Mouse (Mus musculus) mesoderm, embryonic 11.5 days (tissue): ENCODE data around the gene Plagl1.
"Not testable (repeated sequence)": the region's sequence is repeated elsewhere in the genome, so short reads cannot be mapped to it uniquely, and the experiment has no call there.

Source experiments
- DNase-seq: peaks from one replicate; pipeline ENCODE4 v3.0.0-alpha.2; 2012; ENCODE audit warnings: low read depth, low spot score

Plagl1 gene

DNA sequence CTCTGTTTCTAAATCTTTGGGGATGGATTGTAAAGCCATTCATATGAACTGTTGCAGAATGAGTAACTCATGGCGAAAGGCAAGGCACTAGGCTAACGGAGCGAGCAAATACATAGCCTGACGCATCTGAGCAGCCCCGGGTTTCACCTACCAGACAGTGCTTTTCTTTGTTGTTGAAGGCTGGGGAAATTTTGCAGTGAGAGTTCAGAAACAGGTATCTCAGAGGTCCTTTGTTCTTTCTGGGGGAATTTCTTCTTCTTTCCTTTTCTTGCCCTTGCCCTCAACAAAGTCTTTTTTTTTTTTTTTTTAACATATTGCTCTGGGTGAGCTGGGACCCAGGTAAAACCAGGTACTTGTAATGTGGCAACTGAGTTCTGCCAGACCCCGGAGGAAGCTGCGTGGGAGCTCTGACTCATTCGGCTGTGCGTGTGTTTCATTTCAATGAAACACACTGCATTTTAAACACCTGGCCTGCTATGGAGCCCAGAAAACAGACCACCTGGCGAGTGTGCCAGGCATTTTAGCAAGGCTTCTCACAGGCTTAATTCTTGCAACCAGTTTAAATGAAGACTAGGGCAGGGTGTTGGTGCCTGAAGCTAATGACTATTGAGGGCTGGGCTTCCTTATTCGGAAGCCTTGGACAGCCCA, at the start of gene Plagl1:
TSS of gene Plagl1 (plus strand) at position 484 of the 648 bp plus-strand sequence.
- DNase-seq: no peak

DNA sequence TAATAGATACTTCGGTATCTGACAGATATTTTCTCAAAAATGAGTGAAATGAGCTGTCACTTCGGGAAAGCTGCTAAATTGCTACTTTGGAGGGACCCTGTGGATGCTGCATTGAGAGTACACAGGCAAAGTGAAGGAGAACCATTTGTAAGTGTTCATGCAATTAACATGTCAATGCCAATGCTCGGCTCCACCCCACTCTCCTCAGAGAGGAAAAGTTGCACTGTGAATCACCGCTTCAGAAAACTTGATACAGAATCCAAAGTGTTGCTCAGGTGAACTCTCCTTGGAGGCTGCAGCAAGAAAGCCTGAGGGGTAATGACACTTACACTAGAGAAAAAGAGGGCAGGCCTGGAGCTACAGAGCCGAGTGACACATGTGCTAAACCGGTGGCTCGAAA, 46.3 kb upstream of the Plagl1 start:
- DNase-seq: no peak

DNA sequence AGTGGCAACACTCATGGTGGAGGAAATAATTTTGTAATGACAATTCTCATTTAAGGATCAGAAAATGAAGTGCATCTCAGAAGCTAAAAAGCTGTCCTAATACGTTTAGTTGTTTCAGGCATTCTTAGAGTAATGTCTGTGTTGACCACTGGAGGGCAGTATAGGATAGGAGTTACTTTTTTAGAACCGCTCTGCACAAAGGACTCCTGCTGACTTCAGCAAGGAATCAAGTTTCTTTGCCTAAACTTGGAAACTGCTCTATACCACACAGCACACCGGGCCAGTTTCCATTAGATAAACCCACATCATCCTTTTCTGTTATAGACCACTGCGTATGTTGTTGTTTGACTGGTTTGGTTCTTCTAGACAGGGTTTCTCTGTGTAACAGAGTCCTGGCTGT, 43.7 kb upstream of the Plagl1 start:
- DNase-seq: peak; percentile 85

DNA sequence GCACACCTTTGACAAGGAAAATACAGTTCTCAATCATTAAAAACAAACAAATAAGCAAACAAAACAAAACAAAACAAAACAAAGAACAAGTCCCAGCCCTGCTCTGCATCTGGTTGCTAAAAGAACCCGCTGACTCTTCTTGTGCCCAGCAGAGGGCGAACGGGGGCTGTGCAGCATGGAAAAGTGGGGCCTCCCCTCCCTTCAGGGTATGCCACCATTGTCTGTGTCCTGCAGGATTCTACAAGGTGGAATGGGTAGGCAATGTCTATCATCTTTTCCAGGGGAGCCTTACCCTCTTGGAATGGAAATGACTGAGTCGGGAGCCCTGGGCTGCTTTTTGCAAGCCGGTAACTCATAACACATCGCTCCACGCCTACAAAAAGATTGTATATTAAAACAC, 41.8 kb upstream of the Plagl1 start:
- peak; percentile 35 for DNase-seq

DNA sequence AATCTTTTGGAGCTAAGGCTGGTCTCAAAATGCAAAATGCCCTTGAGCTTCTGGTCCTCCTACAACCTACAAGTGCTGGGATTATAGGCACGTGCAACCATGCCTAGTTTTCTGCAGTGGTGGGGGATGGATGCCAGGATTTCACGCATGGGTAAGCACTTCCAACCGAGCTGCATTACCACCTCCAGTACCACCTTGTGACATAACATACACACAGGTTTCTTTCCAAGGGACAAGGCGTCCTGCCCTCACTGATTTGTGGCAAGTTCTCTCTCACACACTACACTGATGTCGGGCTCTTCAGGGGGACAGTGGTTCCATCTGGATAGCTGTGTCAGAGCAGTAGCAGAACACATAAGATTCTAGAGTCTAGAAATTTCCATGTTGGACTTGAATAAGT, 41.3 kb upstream of the Plagl1 start:
- DNase-seq: no peak

DNA sequence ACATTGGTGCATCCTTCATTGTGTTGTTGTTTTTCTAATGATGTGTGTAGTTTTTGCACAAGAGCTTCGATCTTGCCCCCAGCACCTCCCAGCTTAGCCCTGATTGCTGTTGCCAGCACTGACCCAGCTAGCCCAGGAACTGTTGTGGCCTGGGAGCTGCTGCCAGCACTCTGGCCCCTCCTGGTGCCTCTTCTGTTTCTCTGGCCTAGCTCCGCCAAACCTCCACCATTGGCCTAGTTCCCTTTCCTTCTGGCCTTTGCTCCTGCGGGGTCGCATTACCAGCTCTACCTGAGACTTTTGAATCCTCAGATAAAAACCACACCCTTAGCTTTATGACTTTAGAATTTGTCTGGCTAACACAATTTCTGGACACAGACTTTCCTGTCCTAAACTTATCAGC, 38.2 kb upstream of the Plagl1 start:
- DNase-seq: no peak

DNA sequence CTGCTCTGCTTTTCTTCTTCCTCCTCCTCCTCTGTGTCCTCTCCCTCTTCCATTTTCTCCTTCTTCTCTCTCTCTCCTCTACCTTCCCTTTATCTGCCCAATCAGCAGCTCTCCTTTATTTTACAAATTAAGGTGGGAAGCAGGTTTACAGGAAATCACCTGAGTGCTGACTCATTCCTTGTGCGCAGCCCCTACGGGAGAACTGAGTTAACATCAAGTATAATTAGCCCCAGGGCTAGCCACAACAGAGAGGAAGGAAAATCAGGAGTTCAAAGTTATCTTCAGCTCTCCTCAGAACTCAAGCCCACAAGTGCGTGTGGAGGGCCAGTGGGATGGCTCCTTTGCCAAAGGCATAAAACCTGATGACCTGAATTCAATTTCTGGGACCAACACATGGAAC, 36.3 kb upstream of the Plagl1 start:
- not testable (repeated sequence) for DNase-seq

DNA sequence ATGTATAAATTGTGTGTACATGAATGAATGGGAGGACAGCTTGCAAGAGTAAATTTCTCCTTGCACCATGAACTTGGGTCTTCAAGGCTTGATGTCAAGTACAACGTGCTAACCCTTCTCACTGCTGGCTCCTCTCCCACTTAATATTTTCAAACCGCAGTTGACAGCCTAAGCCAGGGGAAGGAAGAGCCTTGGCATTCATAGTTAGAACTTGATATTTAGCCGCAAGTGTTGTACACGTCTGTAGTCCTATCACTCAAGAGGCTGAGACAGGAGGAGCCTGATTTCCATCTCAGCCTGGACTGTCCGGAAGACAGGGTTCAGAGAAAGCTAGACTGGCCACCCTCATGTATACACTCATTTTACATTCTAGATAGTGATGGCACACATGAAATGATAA, 32.6 kb upstream of the Plagl1 start:
- no peak for DNase-seq

DNA sequence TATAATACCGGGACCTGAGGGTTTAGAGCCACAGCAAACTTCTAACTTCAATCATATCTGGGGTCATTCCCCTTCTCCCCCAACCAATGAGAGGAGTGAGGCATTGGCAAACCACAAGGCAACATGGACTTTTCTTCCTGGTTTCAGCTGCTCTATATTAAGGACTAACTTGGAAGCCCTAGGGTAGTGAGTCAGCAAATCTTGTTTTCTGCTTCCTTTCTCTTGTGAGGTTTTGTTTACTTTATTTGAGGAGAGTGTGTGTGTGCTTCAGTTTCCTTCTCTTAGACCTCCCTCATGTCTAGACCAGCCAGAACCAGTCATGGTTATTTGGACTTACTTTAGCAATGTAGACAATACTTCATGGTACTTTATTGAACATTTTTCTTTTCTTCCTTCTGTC, 32.1 kb upstream of the Plagl1 start:
- no peak for DNase-seq

DNA sequence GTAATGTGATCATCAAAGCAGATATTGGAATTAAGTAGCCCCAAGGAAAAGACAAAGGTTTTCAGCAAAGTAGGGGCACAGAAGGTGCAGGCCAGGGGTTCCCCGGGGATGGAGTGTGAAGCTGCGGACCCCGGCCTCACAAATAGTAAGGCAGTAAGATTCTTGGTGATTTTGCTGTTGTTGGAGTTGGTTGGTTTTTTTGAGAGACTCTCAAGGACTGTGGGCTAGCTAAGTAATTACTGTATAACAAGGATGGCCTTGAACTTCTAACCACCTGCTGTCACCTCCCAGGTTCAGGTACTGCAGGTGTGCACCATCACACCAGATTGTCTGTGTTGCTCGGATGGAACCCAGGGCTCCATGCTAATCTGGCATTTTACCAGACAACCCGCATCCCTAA, 30.9 kb upstream of the Plagl1 start:
- DNase-seq: no peak

DNA sequence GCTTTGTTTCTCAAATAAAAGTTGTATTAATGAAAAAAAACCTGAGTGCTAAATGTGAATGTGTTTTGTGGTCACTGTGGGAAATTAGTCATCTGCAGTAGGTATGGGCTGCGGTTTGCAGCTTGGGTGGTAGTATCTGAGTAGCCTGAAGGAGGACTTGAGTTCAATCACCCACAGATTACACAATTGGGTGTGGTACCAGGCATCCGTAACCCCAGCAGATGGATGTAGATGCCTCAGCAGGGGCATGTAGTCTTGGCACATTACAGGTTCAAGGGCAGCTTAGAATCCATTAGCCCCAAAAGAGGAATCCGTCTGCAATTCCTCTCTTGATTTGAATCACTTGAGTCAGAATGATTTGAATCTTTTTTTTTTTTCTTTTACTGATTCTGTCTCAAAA, 25.0 kb upstream of the Plagl1 start:
- no peak for DNase-seq

DNA sequence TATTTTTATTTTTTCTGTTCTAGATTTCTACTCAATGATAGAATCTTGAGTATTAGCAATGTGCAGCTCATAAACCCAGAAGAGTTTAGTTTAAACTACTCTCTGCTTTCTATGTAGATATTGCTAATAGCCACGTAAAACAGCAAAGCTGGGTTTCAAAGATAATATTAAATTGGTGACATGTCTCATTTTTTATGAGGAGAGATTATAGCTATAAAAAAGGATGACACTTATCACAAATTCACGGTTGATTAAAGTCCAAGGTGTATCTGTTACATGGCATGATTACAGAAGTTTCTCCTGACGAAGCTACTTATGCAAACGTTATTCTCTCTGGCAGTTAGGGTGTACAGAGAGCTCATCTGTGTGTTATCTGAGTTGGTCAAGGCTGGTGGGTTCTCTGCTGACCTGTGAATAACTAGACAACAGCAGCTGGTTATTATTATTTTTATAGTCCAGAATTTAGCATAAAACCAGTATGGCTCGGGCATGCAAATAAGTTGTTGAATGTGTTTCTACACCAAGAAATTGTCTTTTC, 20.6 kb upstream of the Plagl1 start:
- DNase-seq: no peak

DNA sequence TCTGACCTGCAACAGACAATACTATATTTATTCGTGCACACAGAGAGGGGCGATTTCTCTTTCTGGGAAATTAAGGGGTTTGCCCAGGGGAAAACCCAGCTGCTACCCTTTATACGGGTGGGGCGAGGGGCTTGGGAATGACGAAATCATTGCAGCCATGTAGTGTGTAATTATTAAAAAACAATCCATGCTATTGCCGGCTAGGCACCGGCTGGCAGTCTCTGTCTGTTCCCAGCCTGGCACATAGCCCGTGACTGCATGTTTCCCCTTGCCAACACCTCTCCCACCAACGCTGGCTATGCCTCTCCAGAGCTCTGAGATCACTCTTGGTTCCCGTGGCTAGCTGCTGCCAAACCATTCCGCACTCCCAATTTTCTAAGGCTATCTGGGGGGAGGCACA, 15.6 kb upstream of the Plagl1 start:
- no peak for DNase-seq

DNA sequence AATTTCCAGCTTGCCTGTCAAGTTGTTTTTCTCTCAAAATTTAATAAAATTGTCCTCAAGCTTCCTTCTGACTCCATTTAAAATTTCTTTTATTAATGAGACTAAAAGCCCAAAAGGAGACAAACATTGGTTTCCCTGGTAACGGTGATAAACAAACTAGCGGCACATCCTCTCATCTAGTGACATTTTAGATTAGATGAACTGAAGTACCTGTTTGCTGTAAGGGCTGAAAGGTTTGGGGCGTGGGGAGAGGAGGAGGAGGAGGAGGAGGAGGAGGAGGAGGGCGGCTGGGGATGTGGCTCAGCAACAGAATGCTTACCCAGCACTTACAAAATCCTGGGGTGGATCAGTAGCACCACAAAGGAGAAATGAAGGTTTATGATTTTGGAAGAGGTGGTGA, 12.5 kb upstream of the Plagl1 start:
- no peak for DNase-seq

DNA sequence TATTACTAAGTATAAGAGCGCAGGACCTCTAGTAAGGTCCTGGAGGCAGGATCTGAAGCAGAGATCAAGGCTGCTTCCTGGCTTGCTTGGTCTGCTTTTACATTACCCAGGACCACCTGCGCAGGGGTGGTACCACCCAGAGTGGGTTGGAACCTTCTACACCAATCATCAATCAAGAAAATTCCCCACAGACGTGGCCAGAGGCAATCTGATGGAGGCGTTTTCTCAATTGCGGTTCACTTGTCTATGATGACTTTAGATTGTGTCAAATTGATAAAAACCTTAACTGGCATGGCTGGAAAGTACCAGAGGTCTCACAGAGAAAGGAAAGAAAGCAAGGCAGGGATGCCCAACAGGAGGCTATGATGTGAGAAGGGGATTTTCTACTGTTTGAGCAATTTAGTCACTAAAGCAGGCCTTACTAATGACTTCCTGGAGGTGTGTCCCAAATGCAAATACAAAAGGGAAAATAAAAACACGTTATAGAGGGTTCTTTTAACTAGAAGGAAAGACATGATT, 3.4 kb upstream of the Plagl1 start:
- DNase-seq: no peak

DNA sequence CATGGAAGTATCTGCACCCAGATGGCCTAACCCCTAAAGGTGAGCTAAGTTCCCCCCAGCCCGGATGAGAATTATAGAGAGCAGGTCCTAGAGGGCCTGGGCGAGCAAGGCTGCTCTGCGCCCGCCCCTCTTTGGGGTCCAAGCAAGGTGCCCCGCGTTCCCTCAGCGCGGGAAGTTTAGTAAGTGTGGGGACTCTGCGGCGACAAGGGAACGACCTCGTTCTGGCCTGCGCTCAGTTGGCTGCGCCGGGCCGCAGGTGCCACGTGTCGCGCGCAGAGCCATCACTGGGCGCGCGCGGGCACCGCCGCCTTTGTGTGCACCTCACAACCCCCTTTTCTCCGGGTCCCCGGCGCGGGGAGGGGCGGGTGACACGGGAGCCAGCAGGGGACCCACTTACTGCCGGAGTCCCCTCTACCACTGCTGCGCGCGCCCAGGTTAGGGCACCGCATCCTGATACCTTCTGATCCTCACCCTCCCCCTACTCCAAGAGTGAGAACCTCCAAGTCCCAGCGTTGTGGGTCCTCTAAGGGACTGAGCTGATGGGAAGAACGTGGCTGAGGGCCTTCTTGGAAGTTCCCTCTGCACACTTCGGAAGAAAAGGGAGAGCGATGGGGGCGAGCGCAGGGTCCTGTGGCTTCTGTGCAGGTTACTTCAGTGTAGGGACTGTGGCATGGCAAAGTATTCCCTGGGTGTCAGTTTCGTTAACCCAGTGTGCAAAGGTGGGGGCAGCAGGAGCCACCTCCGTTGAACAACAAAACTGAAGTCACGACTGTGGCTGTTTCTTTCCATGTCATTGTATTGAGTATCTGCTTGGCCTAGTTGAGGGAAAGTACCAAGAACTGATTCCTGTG, 742 bp downstream of the Plagl1 start:
- DNase-seq: no peak

DNA sequence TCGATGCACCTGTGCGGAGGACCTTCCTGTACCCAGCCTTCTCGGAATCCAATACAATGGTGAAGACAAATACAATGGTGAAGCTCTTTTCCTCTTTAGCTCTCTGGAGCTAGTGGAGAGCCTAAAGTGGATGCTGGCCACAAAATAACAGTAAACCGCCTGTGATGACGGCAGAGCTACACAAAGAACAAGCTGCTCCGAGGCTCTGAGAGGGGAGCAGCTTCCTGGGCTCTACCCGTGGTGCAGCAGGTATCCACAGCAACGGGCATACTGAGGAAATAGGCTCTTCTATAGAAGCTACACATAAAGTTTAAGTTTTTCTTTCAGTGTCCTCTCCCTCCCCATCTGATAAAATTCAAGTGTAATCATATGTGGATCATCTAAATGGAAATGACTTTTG, 2.1 kb downstream of the Plagl1 start:
- DNase-seq: no peak

DNA sequence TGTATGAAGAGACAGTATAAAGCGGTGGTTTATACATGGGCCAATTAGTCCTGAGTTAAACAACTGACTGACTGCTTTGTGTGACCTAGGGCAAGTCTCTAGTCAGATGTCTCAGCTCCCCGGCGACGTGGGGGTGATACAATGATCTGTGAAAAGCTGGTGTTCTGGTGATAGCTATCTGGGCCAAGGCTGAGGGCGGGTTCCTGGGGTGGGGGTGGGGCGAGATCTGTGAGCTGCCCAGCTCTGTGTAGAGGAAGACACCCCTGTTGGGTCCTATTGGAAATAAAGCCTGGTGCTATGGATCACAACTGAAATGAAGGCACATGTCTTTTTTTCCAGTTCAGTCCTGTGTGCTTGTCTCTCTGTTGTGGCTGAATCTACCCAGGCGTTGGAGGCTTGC, 3.2 kb downstream of the Plagl1 start:
- no peak for DNase-seq

DNA sequence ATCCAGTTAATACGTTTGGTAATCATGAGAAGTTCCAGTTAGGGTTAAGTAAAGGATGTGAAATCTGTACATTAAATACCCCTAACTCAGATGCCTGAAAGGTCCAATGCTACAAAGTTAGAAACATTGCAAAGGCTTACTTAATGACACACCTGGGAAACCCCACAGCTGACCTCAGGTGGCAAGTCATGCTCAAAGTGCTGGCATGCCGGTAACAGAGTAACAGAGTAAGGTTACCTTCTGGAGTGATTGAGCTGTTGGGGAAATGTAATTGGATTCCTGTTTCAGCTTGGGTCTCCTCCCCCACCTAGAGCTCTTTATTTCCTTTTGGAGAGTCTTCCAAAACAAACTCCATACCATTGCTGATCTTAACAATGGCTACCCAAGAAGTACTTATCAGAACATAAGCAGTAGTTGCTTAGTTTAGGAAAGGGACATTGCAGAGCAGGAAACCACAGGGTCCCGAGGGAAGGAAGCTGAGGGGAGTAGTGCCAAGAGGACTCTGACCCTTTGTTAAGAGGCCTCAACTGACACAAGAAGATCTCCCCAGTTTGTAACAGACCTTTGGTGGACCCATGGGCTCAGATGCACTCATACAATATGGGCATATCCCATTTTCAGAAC, 4.9 kb downstream of the Plagl1 start:
- no peak for DNase-seq

DNA sequence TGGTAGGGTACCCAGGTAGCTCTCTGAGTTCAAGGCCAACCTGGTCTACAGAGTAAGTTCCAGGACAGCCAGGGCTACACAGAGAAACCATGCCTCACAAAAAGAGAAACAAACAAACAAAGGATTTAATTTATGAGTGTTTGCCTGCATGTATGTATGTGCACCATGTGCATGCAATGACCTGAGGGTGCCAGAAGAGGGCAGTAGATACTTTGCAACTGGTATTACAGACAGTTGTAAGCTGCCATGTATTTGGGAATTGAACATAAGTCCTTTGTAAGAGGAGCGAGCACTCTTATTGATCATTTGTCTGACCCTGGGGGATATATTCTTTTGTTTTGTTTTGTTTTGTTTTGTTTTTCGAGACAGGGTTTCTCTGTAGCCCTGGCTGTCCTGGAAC, 10.7 kb downstream of the Plagl1 start:
- DNase-seq: no peak

DNA sequence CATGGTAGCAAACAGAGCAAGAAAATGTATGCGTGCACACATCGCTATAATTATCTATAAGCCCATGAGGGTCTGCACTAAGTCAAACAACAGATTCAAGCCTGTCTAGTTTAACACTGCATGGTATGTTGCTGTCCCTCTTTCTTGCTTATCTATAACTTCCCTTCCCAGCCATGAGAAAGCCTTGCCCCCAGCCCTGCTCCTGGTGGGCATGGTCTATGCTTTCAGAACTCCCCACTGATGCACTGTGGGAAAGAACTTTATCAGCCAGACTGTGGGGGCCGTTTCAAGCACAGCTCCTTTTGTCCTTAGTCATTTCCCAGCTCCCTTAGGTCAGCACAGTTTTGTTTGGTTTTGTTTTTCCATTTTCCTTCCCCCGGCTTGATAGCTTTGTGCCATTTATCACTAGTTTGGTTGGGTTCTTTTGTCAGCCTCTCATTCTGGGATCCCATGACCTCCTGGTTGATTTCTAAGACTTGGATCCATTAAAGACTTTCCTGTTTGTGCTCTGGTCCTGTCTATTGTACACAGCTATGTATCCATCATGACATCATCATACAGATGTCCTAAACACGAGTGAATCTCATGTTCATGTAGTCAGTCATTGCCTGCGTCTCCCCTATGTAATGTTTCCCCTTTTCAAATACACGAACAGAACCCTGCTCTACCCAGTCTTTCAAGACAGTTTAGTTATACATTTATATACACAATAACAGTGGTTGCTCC, 16.7 kb downstream of the Plagl1 start:
- DNase-seq: no peak

DNA sequence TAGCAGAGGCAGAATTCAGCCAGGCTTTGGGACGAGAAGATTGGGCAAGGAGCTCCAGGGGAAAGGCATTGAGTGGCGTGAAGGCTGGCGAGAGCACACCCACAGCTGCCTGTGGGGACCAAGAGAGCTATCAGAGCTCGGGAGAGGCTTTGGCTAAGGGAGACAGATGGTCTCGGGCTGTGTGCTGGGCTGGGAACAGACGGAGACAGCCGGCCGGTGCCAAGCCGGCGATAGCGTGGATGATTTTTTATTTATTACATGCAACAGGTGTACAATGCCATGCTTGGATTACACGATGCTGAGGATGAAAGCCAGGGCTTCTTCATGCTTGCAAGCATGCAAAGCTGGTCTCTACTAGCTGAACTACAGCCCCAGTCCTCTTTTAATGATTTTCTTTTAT, 22.2 kb downstream of the Plagl1 start:
- peak; percentile 50 for DNase-seq
